11 mouse cellular contexts compared by ENCODE assay signal in the genomic region with DNA sequence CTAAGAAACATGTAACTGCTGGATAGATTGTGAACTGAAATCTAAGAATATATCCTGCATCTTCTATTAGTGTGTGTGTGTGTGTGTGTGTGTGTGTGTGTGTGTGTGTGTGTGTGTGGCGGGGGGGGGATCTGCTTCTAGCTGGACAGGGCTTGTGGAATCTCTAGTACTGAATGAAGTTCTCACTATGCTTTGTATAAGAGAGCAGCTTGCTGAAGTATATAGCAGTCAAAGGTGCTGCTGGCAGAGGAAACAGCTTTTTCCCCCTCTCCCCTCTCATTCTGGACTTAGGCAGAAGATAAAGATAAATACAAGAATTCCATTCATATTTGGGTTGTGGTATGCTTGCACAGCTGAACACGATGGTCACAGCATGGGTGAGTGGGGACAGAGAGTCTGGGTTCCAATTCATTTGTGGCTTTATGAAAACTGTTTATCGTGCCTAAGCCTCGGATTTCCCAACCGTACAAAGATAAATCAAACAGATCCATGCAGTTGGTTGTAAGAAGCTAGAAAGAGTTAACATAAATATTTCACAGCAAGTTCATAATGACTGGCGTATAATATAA.
"Had no signal": no experiment of that assay in that cellular context is flagged by ENCODE, and none has a peak within 500 bp of the region (broad histone marks: within the 10 kb centered on the region; RNA-seq: fewer than 3 reads in every experiment).

No protein-coding gene starts in this region.

- H3K27ac ChIP-seq: limb, embryonic 15.5 days; liver, embryonic 12.5 days; midbrain, embryonic 15.5 days; neural tube, embryonic 13.5 days had no signal

- DNase-seq: kidney, adult 11 months; kidney, postnatal 36 days; layer of hippocampus, adult 9-11 months; layer of hippocampus, postnatal 36 days; retina, postnatal 1 day; thymus, postnatal 4 days had no signal

- H3K36me3 ChIP-seq: limb, embryonic 15.5 days; liver, embryonic 12.5 days; midbrain, embryonic 15.5 days; neural tube, embryonic 13.5 days had no signal

- H3K9me3 ChIP-seq: limb, embryonic 15.5 days; liver, embryonic 12.5 days; midbrain, embryonic 15.5 days; neural tube, embryonic 13.5 days had no signal

- H3K4me1 ChIP-seq: limb, embryonic 15.5 days; liver, embryonic 12.5 days; midbrain, embryonic 15.5 days; neural tube, embryonic 13.5 days had no signal

- H3K9ac ChIP-seq: limb, embryonic 15.5 days; liver, embryonic 12.5 days; midbrain, embryonic 15.5 days; neural tube, embryonic 13.5 days had no signal

- H3K4me3 ChIP-seq: limb, embryonic 15.5 days; liver, embryonic 12.5 days; midbrain, embryonic 15.5 days; neural tube, embryonic 13.5 days had no signal

- H3K27me3 ChIP-seq: limb, embryonic 15.5 days; liver, embryonic 12.5 days; midbrain, embryonic 15.5 days; neural tube, embryonic 13.5 days had no signal

- H3K4me2 ChIP-seq: limb, embryonic 15.5 days; liver, embryonic 12.5 days; midbrain, embryonic 11.5 days; midbrain, embryonic 15.5 days; neural tube, embryonic 13.5 days had no signal

- ATAC-seq: liver, embryonic 12.5 days; midbrain, embryonic 15.5 days had no signal
